Mouse (Mus musculus): ENCODE measurements around the gene Dgkg.

- no peak for TF ChIP-seq POLR2A (IDR thresholded peaks at IDR 0.05; ENCODE audit: insufficient read depth, low read depth, low read length)
- TF ChIP-seq CTCF (IDR thresholded peaks at IDR 0.05; ENCODE audit: insufficient read depth, low read depth, low read length) = no peak
These were observed 230.2 kb downstream of the Dgkg start for GRCm38 (mm10) chr16:22426866-22427265.

Measured in olfactory bulb, adult 2 months (tissue).